Mouse (Mus musculus) liver, embryonic 15.5 days (tissue): ENCODE measurements around the gene Fars2. TPM values are rescaled to one million over a fixed set of nuclear protein-coding genes. Genes with fewer than 3 reads are reported as not detected.

Source experiments
- ATAC-seq: fragments of 200-750 bp; cut with Nextera tagmentation; 2 replicates; pipeline ENCODE4 v1.8.0; 2017; ENCODE audit warnings: moderate number of reproducible peaks, mild to moderate bottlenecking, moderate library complexity; ENCODE audit not compliant: insufficient read depth
- H3K27ac ChIP-seq: fragments of 300-500 bp; sonication (generic); replicated peaks from 2 replicates; pipeline ENCODE4 v1.5.1; 2015; ENCODE audit warnings: mild to moderate bottlenecking, inconsistent platforms
- H3K27me3 ChIP-seq: fragments of 300-500 bp; sonication (generic); 2 replicates; pipeline ENCODE4 v1.6.1; 2015; ENCODE audit warnings: mild to moderate bottlenecking, inconsistent platforms
- H3K36me3 ChIP-seq: fragments of 300-500 bp; sonication (generic); replicated peaks from 2 replicates; pipeline ENCODE4 v1.6.1; 2015; ENCODE audit warnings: moderate library complexity, mild to moderate bottlenecking, inconsistent platforms
- H3K4me1 ChIP-seq: fragments of 300-500 bp; sonication (generic); replicated peaks from 2 replicates; pipeline ENCODE4 v1.6.1; 2015; ENCODE audit warnings: inconsistent platforms
- H3K4me2 ChIP-seq: fragments of 300-500 bp; sonication (generic); 2 replicates; pipeline ENCODE4 v1.6.1; 2015; ENCODE audit warnings: moderate library complexity, mild to moderate bottlenecking, inconsistent platforms
- H3K4me3 ChIP-seq: fragments of 300-500 bp; sonication (generic); replicated peaks from 2 replicates; pipeline ENCODE4 v1.5.1; 2015; ENCODE audit warnings: mild to moderate bottlenecking, inconsistent platforms
- H3K9ac ChIP-seq: fragments of 300-500 bp; sonication (generic); 2 replicates; pipeline ENCODE4 v1.6.1; 2015; ENCODE audit warnings: moderate library complexity, mild to moderate bottlenecking, inconsistent platforms
- H3K9me3 ChIP-seq: fragments of 300-500 bp; sonication (generic); replicated peaks from 2 replicates; pipeline ENCODE4 v1.6.1; 2016; ENCODE audit warnings: inconsistent platforms
- WGBS: fragments of 180-500 bp; shearing (Covaris S2); methylation state at CpG from one replicate; pipeline ENCODE4 v1.1.7; 2015; ENCODE audit warnings: mixed read lengths; ENCODE audit not compliant: insufficient replicate concordance; 5-methylcytosine and 5-hydroxymethylcytosine counted together
- polyA plus RNA-seq: library from polyadenylated mRNA; unstranded; fragments of >200 nt; fragmentation: Nextera tagmentation; extraction: Ambion mirVana; gene quantifications from 2 replicates; pipeline ENCODE4 v1.2.1, GENCODE M21; 2015

Gene Fars2
- polyA plus RNA-seq, 1 experiment from 2014 or later, result 26.7 TPM

DNA sequence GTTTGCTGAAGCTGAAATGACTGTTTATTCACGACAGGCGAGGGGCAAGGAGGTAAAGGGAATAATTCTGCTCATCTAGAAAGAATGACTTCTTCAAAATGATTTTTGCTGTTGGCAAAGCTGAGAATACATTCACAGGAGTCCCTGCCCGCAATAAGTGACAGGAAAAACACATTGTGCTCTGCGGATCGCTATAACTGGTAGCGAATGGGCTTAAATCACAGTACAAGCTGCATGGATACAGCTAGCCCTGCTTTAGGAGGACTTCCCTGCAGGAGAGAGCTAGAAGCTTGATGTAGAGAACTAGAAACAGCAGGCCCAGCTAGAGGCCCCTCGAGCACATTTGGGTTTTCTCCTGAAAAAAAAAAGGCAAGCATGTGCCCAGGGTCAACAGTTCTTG, 376.6 kb downstream of the Fars2 start:
- no peaks in the 10 kb centered on the region for H3K27me3 ChIP-seq
- H3K27ac ChIP-seq, result no peak overlapping the region
- no peaks in the 10 kb centered on the region for H3K36me3 ChIP-seq
- 72% methylated on average over 7 of the region's 7 CpGs for WGBS
- no peaks in the 10 kb centered on the region; the same call in 1 of the 2 replicates for H3K4me1 ChIP-seq
- no peak overlapping the region for H3K9ac ChIP-seq
- H3K4me3 ChIP-seq, result no peak overlapping the region
- no peak for ATAC-seq
- H3K9me3 ChIP-seq, result no peaks in the 10 kb centered on the region
- no peak overlapping the region for H3K4me2 ChIP-seq

DNA sequence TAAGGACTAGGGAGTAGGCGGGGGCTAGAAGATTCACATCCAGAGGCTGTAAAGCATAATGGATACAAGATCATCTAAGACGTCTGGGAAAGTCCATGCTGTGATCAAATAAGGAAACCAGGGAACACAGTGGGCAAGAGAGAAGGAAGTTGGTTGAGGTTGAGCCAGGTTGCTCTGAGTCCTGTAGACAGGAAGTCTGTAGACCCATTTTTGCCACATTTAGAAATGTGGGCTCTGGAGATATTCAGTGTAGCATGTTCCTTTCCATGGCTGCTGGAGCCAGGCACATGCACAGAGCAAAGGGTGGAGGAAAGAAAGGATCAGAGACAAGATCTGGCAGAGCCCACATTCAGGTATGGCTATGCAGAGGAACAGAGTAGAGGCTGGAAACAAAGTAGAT, 378.8 kb downstream of the Fars2 start:
- ATAC-seq, result no peak
- Histone ChIP-seq H3K27me3 (no peaks in the 10 kb centered on the region), H3K9ac (no peak overlapping the region), H3K4me2 (no peak overlapping the region), H3K4me1 (no peaks in the 10 kb centered on the region; the same call in 1 of the 2 replicates), H3K27ac (no peak overlapping the region), H3K9me3 (no peaks in the 10 kb centered on the region), H3K4me3 (no peak overlapping the region), H3K36me3 (no peaks in the 10 kb centered on the region)
- 47% methylated on average over 2 of the region's 2 CpGs for WGBS

DNA sequence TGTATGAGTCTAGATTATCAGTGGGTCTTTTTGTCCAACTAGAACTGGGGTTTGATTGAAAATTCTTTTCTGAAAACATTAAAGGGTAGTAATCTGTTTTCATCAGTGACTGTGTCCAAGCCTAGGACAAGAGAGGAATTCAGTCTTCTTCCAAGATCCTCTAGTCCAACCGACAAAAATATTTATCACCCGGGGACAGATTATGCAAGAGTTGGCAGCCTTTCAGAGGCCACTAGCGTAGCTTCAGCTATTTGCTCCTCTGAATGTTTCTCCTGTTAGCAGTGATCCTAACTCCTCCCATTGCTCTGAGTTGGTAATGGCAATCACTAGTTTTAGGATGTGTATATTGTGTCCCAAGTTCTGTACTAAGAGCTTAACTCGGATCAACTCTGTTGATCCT, 380.1 kb downstream of the Fars2 start:
- no peak overlapping the region for H3K27ac ChIP-seq
- no peak overlapping the region for H3K4me3 ChIP-seq
- H3K9ac ChIP-seq, result no peak overlapping the region
- H3K4me1 ChIP-seq, result no peaks in the 10 kb centered on the region
- H3K36me3 ChIP-seq, result no peaks in the 10 kb centered on the region
- no peaks in the 10 kb centered on the region for H3K27me3 ChIP-seq
- no peak overlapping the region for H3K4me2 ChIP-seq
- 54% methylated on average over 4 of the region's 4 CpGs for WGBS
- no peaks in the 10 kb centered on the region for H3K9me3 ChIP-seq
- no peak for ATAC-seq

GRCm38 (mm10) chr13:36500370-36500905, 383.2 kb downstream of the Fars2 start:
- H3K27me3 ChIP-seq, result no peaks in the 10 kb centered on the region
- no peak overlapping the region for H3K27ac ChIP-seq
- H3K4me2 ChIP-seq, result no peak overlapping the region
- 67% methylated on average over 4 of the region's 4 CpGs for WGBS
- no peaks in the 10 kb centered on the region for H3K9me3 ChIP-seq
- H3K9ac ChIP-seq, result no peak overlapping the region
- ATAC-seq, result no peak
- H3K4me1 ChIP-seq, result no peaks in the 10 kb centered on the region
- H3K4me3 ChIP-seq, result no peak overlapping the region
- no peaks in the 10 kb centered on the region for H3K36me3 ChIP-seq

- 75% methylated on average over 3 of the region's 3 CpGs for WGBS
- ATAC-seq, result no peak
- Histone ChIP-seq H3K4me3 (no peak overlapping the region), H3K36me3 (no peaks in the 10 kb centered on the region), H3K4me2 (no peak overlapping the region), H3K9me3 (no peaks in the 10 kb centered on the region), H3K9ac (no peak overlapping the region), H3K4me1 (no peaks in the 10 kb centered on the region), H3K27ac (no peak overlapping the region), H3K27me3 (no peaks in the 10 kb centered on the region)
Observed at GRCm38 (mm10) chr13:36503551-36503950, 386.3 kb downstream of the Fars2 start.

GRCm38 (mm10) chr13:36503991-36504390, 386.8 kb downstream of the Fars2 start:
- no peak overlapping the region for H3K4me2 ChIP-seq
- H3K9me3 ChIP-seq, result no peaks in the 10 kb centered on the region
- H3K9ac ChIP-seq, result no peak overlapping the region
- no peaks in the 10 kb centered on the region for H3K36me3 ChIP-seq
- no peaks in the 10 kb centered on the region for H3K4me1 ChIP-seq
- ATAC-seq, result no peak
- WGBS, result 69% methylated on average over 7 of the region's 7 CpGs
- H3K4me3 ChIP-seq, result no peak overlapping the region
- no peaks in the 10 kb centered on the region for H3K27me3 ChIP-seq
- no peak overlapping the region for H3K27ac ChIP-seq

DNA sequence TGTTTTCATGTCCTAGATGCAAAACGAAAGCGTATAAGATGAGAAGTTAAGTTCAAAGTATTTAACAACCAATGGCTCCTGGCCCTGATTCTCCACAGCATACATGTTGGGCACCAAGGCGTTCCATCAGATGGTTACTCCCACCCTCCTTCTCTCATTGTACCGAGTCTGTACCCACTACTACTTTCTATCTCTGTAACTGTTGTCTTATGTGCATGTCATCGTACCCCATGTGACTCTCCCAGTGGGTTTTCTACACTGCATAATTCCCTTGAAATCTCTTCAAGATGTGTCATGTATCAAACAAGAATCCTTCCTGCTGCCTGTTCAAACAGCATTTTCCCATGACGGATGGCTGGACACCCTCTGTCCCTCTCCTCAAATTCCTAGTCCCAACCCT, 388.5 kb downstream of the Fars2 start:
- Histone ChIP-seq H3K4me3 (no peak overlapping the region), H3K9me3 (no peaks in the 10 kb centered on the region), H3K4me2 (no peak overlapping the region), H3K9ac (no peak overlapping the region), H3K4me1 (no peaks in the 10 kb centered on the region), H3K36me3 (no peaks in the 10 kb centered on the region), H3K27ac (no peak overlapping the region), H3K27me3 (no peaks in the 10 kb centered on the region)
- 72% methylated on average over 6 of the region's 6 CpGs for WGBS
- no peak for ATAC-seq

DNA sequence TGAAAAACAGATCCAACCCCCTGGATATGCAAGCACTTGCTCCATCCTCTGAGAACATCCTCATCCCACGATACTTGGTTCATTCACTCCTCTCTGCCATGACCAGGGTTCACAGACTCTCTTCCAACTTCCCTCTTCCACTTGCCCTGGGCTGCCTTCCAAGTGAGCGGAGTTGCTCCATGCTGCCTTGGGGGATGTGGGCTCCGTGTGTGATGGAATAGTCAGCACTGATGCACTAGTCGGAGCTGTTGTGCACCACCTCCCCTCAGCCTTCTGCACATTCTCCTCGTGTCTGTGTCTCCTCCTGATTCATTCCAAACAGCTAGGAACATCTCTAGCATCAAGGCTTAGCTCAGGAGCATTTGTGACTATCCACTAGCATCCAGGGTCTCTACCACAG, 389.1 kb downstream of the Fars2 start:
- Histone ChIP-seq H3K4me1 (no peaks in the 10 kb centered on the region), H3K27ac (no peak overlapping the region), H3K4me3 (no peak overlapping the region), H3K36me3 (no peaks in the 10 kb centered on the region), H3K4me2 (no peak overlapping the region), H3K9me3 (no peaks in the 10 kb centered on the region), H3K9ac (no peak overlapping the region), H3K27me3 (no peaks in the 10 kb centered on the region)
- no peak for ATAC-seq
- WGBS, result 61% methylated on average over 5 of the region's 5 CpGs

- Histone ChIP-seq H3K4me2 (no peak overlapping the region), H3K9me3 (no peaks in the 10 kb centered on the region), H3K4me3 (no peak overlapping the region), H3K4me1 (no peaks in the 10 kb centered on the region), H3K9ac (no peak overlapping the region), H3K27ac (no peak overlapping the region), H3K27me3 (no peaks in the 10 kb centered on the region), H3K36me3 (no peaks in the 10 kb centered on the region)
- 67% methylated on average over 2 of the region's 2 CpGs for WGBS
- no peak for ATAC-seq
Observed at GRCm38 (mm10) chr13:36510161-36510560, 392.9 kb downstream of the Fars2 start.

- H3K4me1 ChIP-seq, result no peaks in the 10 kb centered on the region
- H3K9me3 ChIP-seq, result no peaks in the 10 kb centered on the region
- H3K4me2 ChIP-seq, result no peak overlapping the region
- 60% methylated on average over 1 of the region's 1 CpGs for WGBS
- ATAC-seq, result no peak
- no peaks in the 10 kb centered on the region for H3K27me3 ChIP-seq
- H3K9ac ChIP-seq, result no peak overlapping the region
- no peak overlapping the region for H3K4me3 ChIP-seq
- H3K36me3 ChIP-seq, result no peaks in the 10 kb centered on the region
- H3K27ac ChIP-seq, result no peak overlapping the region
Observed at GRCm38 (mm10) chr13:36513126-36513525, 395.9 kb downstream of the Fars2 start.

DNA sequence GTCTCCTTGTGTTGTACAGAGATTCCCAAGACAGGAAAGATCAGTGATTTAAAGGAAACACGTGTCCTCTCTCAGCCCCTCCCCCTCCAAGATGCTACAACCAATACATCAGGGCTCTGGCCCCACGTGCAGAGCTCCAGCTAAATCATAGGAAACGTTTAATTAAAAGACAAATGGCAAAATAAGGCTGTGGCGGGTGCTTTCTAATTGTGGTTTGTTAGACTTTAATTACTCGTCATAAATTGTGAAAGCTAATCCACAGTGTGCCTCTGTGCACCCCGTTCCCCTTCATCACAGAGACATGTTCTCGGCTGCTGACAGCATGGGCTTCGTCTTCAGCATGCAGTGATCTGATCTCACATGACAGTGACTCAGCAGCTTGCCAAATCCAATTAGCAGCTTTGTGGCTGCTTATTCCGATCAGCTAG, 400.9 kb downstream of the Fars2 start:
- Histone ChIP-seq H3K4me3 (no peak overlapping the region), H3K9me3 (no peaks in the 10 kb centered on the region), H3K4me2 (no peak overlapping the region), H3K4me1 (no peaks in the 10 kb centered on the region), H3K9ac (no peak overlapping the region), H3K27me3 (no peaks in the 10 kb centered on the region), H3K36me3 (no peaks in the 10 kb centered on the region), H3K27ac (no peak overlapping the region)
- ATAC-seq, result no peak
- 40% methylated on average over 9 of the region's 9 CpGs for WGBS

GRCm38 (mm10) chr13:36527761-36528160, 410.5 kb downstream of the Fars2 start:
- Histone ChIP-seq H3K36me3 (no peaks in the 10 kb centered on the region), H3K4me2 (no peak overlapping the region), H3K27ac (no peak overlapping the region), H3K4me3 (no peak overlapping the region), H3K4me1 (no peaks in the 10 kb centered on the region), H3K27me3 (no peaks in the 10 kb centered on the region), H3K9ac (no peak overlapping the region), H3K9me3 (no peaks in the 10 kb centered on the region)
- 62% methylated on average over 4 of the region's 4 CpGs for WGBS
- no peak for ATAC-seq
